Mouse (Mus musculus) adrenal gland, adult 8-10 months (tissue): Measurements from ENCODE around the gene Tnfaip6. TPM values are rescaled to one million over a fixed set of nuclear protein-coding genes. Genes with fewer than 3 reads are reported as not detected.

ENCODE experiments used
- DNase-seq: peaks from one replicate; pipeline ENCODE4 v3.0.0; 2022
- total RNA-seq, 4 experiments: library from RNA; stranded (reverse); gene quantifications; 2 replicates each; pipeline ENCODE4 v1.2.4; 2022

Gene Tnfaip6
- total RNA-seq, 4 experiments from 2014 or later: 0.42 to 1.1 (median 0.66) TPM

DNA sequence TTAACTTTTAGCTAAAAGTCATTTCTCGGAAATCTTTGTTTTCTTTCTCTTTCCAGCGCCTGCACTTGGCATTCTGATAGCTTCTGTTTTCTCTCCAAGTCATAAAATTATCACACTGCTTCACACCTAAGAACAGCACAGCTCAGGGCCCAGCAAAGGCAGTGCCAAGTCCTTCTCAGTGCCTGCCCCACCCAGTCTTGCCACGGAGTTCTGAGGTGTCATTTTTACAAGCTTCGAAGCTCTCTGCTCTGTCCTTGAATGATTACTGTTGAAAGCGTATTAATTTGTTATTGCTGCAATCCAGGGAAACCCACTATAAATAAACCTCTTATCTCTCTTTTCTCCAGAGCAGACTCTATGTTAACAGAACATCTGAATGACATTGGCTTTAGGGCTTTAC, 15.7 kb downstream of the Tnfaip6 start:
- no peak for DNase-seq

- peak; percentile 41 for DNase-seq
Measured at GRCm38 (mm10) chr2:52055616-52056015, 17.8 kb downstream of the Tnfaip6 start.

GRCm38 (mm10) chr2:52057099-52057498, 19.3 kb downstream of the Tnfaip6 start:
- no peak for DNase-seq

DNA sequence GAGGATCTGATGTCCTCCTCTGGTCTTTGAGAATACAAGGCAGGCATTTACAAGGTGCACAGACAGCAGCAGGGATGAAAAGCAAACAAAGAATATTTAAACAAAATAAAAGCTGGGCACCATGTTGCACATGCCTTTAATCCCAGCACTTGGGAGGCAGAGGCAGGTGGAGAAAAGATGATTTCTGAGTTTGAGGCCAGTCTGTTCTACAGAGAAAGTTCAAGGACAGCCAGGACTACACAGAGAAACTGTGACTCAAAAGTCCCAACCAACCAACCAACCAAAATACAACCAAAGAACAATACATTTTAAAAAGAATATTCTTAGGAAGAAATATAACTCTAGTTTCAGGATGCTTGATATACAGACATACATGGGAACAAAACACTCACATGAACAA, 19.9 kb downstream of the Tnfaip6 start:
- no peak for DNase-seq

- no peak for DNase-seq
Measured at GRCm38 (mm10) chr2:52068641-52069040, 30.8 kb downstream of the Tnfaip6 start.

- no peak for DNase-seq
Measured at GRCm38 (mm10) chr2:52070816-52071215, 33.0 kb downstream of the Tnfaip6 start.

GRCm38 (mm10) chr2:52071241-52071991, 33.6 kb downstream of the Tnfaip6 start:
- DNase-seq: no peak

GRCm38 (mm10) chr2:52072065-52072490, 34.3 kb downstream of the Tnfaip6 start:
- no peak for DNase-seq

DNA sequence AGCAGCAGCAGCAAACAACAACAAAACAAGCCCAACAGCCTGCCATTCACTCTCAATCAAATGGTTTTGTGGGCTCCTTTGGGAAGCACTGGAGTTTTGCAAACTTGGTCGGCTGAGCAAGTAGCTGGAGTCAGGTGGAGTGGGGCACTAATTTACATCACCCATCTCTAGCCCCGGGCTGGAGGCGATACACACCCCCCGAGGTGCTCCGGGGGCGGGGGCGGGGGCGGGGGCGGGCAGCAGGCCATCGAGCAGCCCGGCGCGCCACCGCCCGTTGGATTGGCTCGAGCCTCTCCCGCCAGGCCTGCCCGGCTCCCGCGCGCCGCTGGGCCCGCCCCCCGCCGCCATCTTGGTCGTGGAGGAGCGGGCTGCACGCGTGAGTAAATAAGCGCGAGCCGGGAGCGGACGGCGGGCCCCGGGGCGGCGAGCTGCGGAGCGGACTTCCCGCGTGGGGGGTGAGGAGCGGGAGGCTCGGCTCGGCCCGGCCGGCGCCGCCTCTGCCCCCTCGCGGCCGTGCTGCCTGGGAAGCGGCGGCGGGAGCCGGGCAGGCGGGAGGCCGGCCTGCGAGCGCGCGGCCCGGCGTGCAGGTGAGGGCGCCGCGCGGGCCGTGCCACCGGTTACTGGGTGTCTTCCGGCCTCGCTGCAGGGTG, 34.8 kb downstream of the Tnfaip6 start, which contains the start of gene Rif1:
Gene Rif1, plus strand, starts transcription at position 342 of the 650 bp plus-strand sequence.
- DNase-seq: peak; percentile 76

DNA sequence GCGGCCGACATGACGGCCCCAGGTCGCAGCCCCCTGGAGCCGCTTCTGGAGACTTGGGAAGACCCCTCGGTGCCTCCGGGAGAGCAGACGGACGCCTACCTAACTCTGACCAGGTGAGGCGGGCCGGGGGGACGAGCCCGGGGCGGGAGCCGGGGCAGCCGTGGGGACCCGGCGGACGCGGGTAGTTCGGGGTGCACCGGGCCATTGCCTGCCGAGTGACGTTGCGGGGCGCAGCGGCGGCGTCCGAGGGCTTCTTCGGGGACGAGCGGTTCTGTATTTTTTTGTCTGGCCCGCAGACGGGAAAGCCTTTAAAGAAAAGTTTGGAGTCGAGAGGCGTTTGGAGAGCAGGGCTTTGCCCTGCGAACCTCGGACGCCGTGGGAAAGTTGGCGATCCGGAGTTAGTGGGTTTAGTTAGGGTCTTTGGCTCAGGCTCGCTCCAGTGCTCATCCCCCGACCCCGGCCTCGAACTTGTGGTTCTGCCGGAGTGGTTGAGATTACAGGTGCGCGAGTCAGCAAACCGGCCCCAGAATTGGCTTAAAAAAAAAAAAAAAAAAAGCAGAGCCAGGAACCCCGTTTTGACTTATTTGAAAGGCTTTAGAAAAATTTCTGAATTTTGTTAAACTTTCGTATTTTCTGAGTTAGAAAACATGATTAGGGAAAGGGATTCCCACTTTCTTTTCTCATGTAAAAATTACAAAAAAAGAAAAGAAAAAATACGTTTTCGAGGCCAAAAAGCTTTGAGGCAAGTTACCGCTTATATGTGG, 35.5 kb downstream of the Tnfaip6 start:
- peak; percentile 23 for DNase-seq

DNA sequence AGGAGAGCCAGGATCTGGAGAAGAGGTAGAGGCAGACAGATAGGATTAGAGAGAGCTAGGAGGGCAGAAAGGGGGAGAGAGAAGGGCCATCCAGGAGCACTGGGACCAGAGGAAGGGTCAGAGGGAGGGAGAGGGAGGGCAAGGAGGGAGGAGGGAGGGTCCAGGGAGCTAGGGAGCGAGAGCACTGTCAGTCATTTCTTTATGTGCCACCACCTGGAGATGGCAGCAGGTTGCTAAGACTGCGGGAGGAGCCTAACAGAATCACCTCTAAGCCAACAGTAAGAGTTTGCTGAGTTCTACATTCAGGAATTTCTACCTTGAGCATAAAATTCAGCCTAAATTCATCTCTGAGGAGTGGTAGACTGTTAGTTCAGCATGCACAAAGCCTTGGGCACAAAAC, 40.9 kb downstream of the Tnfaip6 start:
- DNase-seq: no peak

DNA sequence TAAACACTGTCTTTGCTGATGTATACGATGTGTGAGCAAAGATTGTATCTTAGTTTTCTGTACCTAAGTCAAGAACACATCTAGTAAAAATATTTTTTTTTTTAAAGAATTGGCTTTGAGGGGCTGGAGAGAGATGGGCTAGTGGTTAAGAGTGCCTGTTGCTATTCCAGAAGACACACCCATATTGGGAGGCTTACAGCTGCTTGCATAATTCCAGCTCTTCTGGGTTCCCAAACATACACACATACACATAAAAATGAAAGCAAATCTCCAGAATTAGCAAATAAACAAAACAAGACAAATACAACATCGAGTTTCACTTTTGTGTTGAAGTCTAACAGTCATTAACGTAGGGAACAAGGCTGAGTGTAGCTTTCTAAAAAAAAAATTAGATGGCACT, 46.2 kb downstream of the Tnfaip6 start:
- DNase-seq: no peak

- DNase-seq: no peak
Measured at GRCm38 (mm10) chr2:52084571-52084970, 46.8 kb downstream of the Tnfaip6 start.

Other genes starting within 250 kb of the Tnfaip6 start
- 10 to 100 TPM; 14.1 to 24.5 (median 19.6) TPM for gene Rbm43, start 102.8 kb upstream of the Tnfaip6 start, total RNA-seq
- 10 to 100 TPM in 3 of 4 experiments, 1 to 10 TPM in 1; 8.3 to 14.7 (median 12.9) TPM for gene Nmi, start 64.5 kb upstream of the Tnfaip6 start, total RNA-seq
- 10 to 100 TPM; 30.9 to 46.0 (median 36.6) TPM for gene Rif1, start 34.8 kb downstream of the Tnfaip6 start, total RNA-seq